Mouse (Mus musculus) limb, embryonic 11.5 days (tissue): Measurements from ENCODE around the gene Lclat1. TPM values are rescaled to one million over a fixed set of nuclear protein-coding genes. Genes with fewer than 3 reads are reported as not detected.
"Not testable (repeated sequence)": the region's sequence is repeated elsewhere in the genome, so short reads cannot be mapped to it uniquely, and the experiment has no call there.

ENCODE experiments used
- ATAC-seq: fragments of 200-750 bp; cut with Nextera tagmentation; 2 replicates; pipeline ENCODE4 v1.8.0; 2017; ENCODE audit warnings: low read depth; ENCODE audit not compliant: insufficient number of reproducible peaks, low FRiP score, low TSS enrichment
- DNase-seq: peaks from one replicate; pipeline ENCODE4 v3.0.0-alpha.2; 2015; ENCODE audit warnings: low spot score
- H3K27ac ChIP-seq: fragments of 300-500 bp; sonication (generic); replicated peaks from 2 replicates; pipeline ENCODE4 v1.5.1; 2014; ENCODE audit warnings: low read depth, mild to moderate bottlenecking, low read length
- H3K27me3 ChIP-seq: fragments of 300-500 bp; sonication (generic); 2 replicates; pipeline ENCODE4 v1.6.1; 2014; ENCODE audit warnings: mild to moderate bottlenecking, low read length, mixed read lengths; ENCODE audit not compliant: control insufficient read depth, insufficient read depth
- H3K36me3 ChIP-seq: fragments of 300-500 bp; sonication (generic); 2 replicates; pipeline ENCODE4 v1.6.1; 2014; ENCODE audit warnings: mild to moderate bottlenecking, low read length, moderate library complexity, mixed read lengths; ENCODE audit not compliant: control insufficient read depth, insufficient read depth
- H3K4me1 ChIP-seq: fragments of 300-500 bp; sonication (generic); 2 replicates; pipeline ENCODE4 v1.6.1; 2014; ENCODE audit warnings: low read length, mixed read lengths; ENCODE audit not compliant: control insufficient read depth, insufficient read depth
- H3K4me2 ChIP-seq: fragments of 300-500 bp; sonication (generic); 2 replicates; pipeline ENCODE4 v1.6.1; 2014; ENCODE audit warnings: low read depth, mild to moderate bottlenecking, moderate library complexity; ENCODE audit not compliant: severe bottlenecking
- H3K4me3 ChIP-seq: fragments of 300-500 bp; sonication (generic); 2 replicates; pipeline ENCODE4 v1.5.1; 2014; ENCODE audit warnings: low read depth, low read length
- H3K9ac ChIP-seq: fragments of 300-500 bp; sonication (generic); 2 replicates; pipeline ENCODE4 v1.6.1; 2014; ENCODE audit warnings: mild to moderate bottlenecking, low read length
- H3K9me3 ChIP-seq: fragments of 300-500 bp; sonication (generic); 2 replicates; pipeline ENCODE4 v1.6.1; 2016; ENCODE audit warnings: low read length; ENCODE audit not compliant: control insufficient read depth
- WGBS: fragments of 180-500 bp; shearing (Covaris S2); extraction: QIAGEN DNeasy Blood & Tissue Kit; methylation state at CpG from one replicate; pipeline ENCODE4 v1.1.7; 2014; 5-methylcytosine and 5-hydroxymethylcytosine counted together
- polyA plus RNA-seq: library from polyadenylated mRNA; unstranded; fragments of >200 nt; fragmentation: Nextera tagmentation; extraction: Ambion mirVana; gene quantifications from 2 replicates; pipeline ENCODE4 v1.2.1, GENCODE M21; 2014

The Lclat1 gene
- polyA plus RNA-seq, 1 experiment from 2014 or later: 18.5 TPM

DNA sequence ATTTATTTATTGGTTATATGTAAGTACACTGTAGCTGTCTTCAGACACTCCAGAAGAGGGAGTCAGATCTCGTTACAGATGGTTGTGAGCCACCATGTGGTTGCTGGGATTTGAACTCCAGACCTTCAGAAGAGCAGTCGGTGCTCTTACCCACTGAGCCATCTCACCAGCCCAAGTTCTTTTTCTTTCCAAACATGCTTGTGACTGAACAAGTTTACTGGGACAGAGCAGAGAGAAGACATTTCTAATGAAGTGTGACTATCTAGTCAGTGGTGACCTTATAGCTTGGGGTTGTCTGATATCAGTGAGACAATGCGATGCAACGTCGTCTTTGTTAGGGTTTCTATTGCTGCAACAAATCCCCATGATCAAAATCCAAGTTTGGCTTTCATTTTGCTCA is 151.5 kb downstream of the Lclat1 start:
- H3K9ac ChIP-seq, H3K4me1 ChIP-seq, ATAC-seq, DNase-seq, H3K27me3 ChIP-seq, H3K9me3 ChIP-seq, H3K4me2 ChIP-seq, H3K27ac ChIP-seq, H3K4me3 ChIP-seq, H3K36me3 ChIP-seq: not testable (repeated sequence)
- WGBS: 89% methylated on average over 5 of the region's 5 CpGs

GRCm38 (mm10) chr17:73262558-73262957 is 154.8 kb downstream of the Lclat1 start:
- Histone ChIP-seq H3K27ac (no peak overlapping the region), H3K4me1 (peaks cover 8% of the 10 kb centered on the region; the same call in 1 of the 2 replicates), H3K36me3 (no peaks in the 10 kb centered on the region), H3K4me2 (no peak overlapping the region), H3K9me3 (no peaks in the 10 kb centered on the region), H3K9ac (no peak overlapping the region), H3K27me3 (no peaks in the 10 kb centered on the region), H3K4me3 (no peak overlapping the region)
- WGBS: 86% methylated on average over 2 of the region's 2 CpGs
- no peak for DNase-seq
- ATAC-seq: no peak

GRCm38 (mm10) chr17:73263077-73263501 is 155.3 kb downstream of the Lclat1 start:
- Histone ChIP-seq H3K27ac (no peak overlapping the region), H3K9me3 (no peaks in the 10 kb centered on the region), H3K4me2 (no peak overlapping the region), H3K9ac (no peak overlapping the region), H3K36me3 (no peaks in the 10 kb centered on the region), H3K4me3 (no peak overlapping the region), H3K27me3 (no peaks in the 10 kb centered on the region), H3K4me1 (peaks cover 8% of the 10 kb centered on the region; the same call in 1 of the 2 replicates)
- DNase-seq: no peak
- ATAC-seq: no peak
- WGBS: 88% methylated on average over 8 of the region's 8 CpGs

GRCm38 (mm10) chr17:73270871-73271796 is 163.3 kb downstream of the Lclat1 start:
- DNase-seq (no peak), ATAC-seq (no peak)
- Histone ChIP-seq H3K27me3 (no peaks in the 10 kb centered on the region), H3K4me1 (no peaks in the 10 kb centered on the region), H3K36me3 (no peaks in the 10 kb centered on the region), H3K4me3 (no peak overlapping the region), H3K4me2 (no peak overlapping the region), H3K9ac (no peak overlapping the region), H3K27ac (no peak overlapping the region), H3K9me3 (no peaks in the 10 kb centered on the region)
- WGBS: 85% methylated on average over 15 of the region's 15 CpGs

- Histone ChIP-seq H3K9me3 (no peaks in the 10 kb centered on the region), H3K4me1 (no peaks in the 10 kb centered on the region), H3K4me2 (no peak overlapping the region), H3K4me3 (no peak overlapping the region), H3K9ac (no peak overlapping the region), H3K27me3 (no peaks in the 10 kb centered on the region), H3K27ac (no peak overlapping the region), H3K36me3 (no peaks in the 10 kb centered on the region)
- 88% methylated on average over 7 of the region's 7 CpGs for WGBS
- ATAC-seq (no peak), DNase-seq (no peak)
Measured at GRCm38 (mm10) chr17:73271797-73272600, 164.2 kb downstream of the Lclat1 start.

GRCm38 (mm10) chr17:73273809-73274208 is 166.0 kb downstream of the Lclat1 start:
- H3K9me3 ChIP-seq: no peaks in the 10 kb centered on the region
- no peaks in the 10 kb centered on the region for H3K36me3 ChIP-seq
- H3K27ac ChIP-seq: no peak overlapping the region
- no peaks in the 10 kb centered on the region for H3K27me3 ChIP-seq
- no peaks in the 10 kb centered on the region for H3K4me1 ChIP-seq
- no peak overlapping the region for H3K9ac ChIP-seq
- ATAC-seq (no peak), DNase-seq (no peak)
- H3K4me2 ChIP-seq: no peak overlapping the region
- WGBS: 86% methylated on average over 7 of the region's 7 CpGs
- no peak overlapping the region for H3K4me3 ChIP-seq

- H3K4me1 ChIP-seq: no peaks in the 10 kb centered on the region
- H3K36me3 ChIP-seq: no peaks in the 10 kb centered on the region
- no peak for ATAC-seq
- no peak overlapping the region for H3K4me3 ChIP-seq
- H3K9me3 ChIP-seq: no peaks in the 10 kb centered on the region
- WGBS: 62% methylated on average over 10 of the region's 10 CpGs
- no peak overlapping the region for H3K4me2 ChIP-seq
- DNase-seq: no peak
- no peak overlapping the region for H3K27ac ChIP-seq
- H3K27me3 ChIP-seq: no peaks in the 10 kb centered on the region
- no peak overlapping the region for H3K9ac ChIP-seq
Measured at GRCm38 (mm10) chr17:73275066-73275465, 167.3 kb downstream of the Lclat1 start.

DNA sequence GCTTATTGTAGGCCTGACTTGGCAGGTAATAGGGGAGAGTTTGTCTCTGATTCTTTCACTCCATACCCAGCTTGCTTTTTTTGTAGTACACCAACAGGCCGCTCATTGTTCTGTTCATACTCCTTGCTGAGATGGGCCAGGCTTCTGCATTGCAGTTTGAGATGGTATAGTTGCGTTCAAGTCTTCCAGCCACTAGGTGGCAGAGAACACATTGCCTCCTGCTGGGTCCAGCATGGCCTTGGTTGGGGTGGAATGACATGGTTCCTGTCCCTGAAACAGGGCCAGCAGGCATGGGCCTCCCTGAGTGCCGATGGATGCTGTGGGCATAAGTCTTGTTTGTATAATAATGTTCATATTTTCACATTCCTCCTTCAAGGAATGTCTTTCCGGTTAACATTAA is 170.0 kb downstream of the Lclat1 start:
- WGBS: 90% methylated on average over 4 of the region's 4 CpGs
- Histone ChIP-seq H3K4me1 (no peaks in the 10 kb centered on the region), H3K27me3 (no peaks in the 10 kb centered on the region), H3K27ac (no peak overlapping the region), H3K4me3 (no peak overlapping the region), H3K9ac (no peak overlapping the region), H3K9me3 (no peaks in the 10 kb centered on the region), H3K4me2 (no peak overlapping the region), H3K36me3 (no peaks in the 10 kb centered on the region)
- DNase-seq (no peak), ATAC-seq (no peak)
